Mouse (Mus musculus) heart, embryonic 16.5 days (tissue): ENCODE results near the gene Pdgfa. TPM values are rescaled to one million over a fixed set of nuclear protein-coding genes. Genes with fewer than 3 reads are reported as not detected.

Source experiments
- ATAC-seq: fragments of 200-750 bp; cut with Nextera tagmentation; replicated peaks from 2 replicates; pipeline ENCODE4 v1.8.0; 2017; ENCODE audit warnings: moderate number of reproducible peaks; ENCODE audit not compliant: insufficient read depth, low FRiP score; ENCODE audit errors: extremely low read depth
- H3K27ac ChIP-seq: fragments of 300-500 bp; sonication (generic); 2 replicates; pipeline ENCODE4 v1.5.1; 2014; ENCODE audit warnings: mild to moderate bottlenecking, low read length, control low read depth, moderate library complexity
- H3K27me3 ChIP-seq: fragments of 300-500 bp; sonication (generic); 2 replicates; pipeline ENCODE4 v1.6.1; 2014; ENCODE audit warnings: low read length, mixed read lengths; ENCODE audit not compliant: control insufficient read depth, insufficient read depth
- H3K36me3 ChIP-seq: fragments of 300-500 bp; sonication (generic); 2 replicates; pipeline ENCODE4 v1.6.1; 2014; ENCODE audit not compliant: control insufficient read depth, insufficient read depth
- H3K4me1 ChIP-seq: fragments of 300-500 bp; sonication (generic); 2 replicates; pipeline ENCODE4 v1.6.1; 2014; ENCODE audit warnings: low read length, mixed read lengths; ENCODE audit not compliant: control insufficient read depth, insufficient read depth
- H3K4me2 ChIP-seq: fragments of 300-500 bp; sonication (generic); 2 replicates; pipeline ENCODE4 v1.6.1; 2014; ENCODE audit warnings: low read depth, mild to moderate bottlenecking, control low read depth, low read length
- H3K4me3 ChIP-seq: fragments of 300-500 bp; sonication (generic); 2 replicates; pipeline ENCODE4 v1.5.1; 2014; ENCODE audit warnings: mild to moderate bottlenecking, control low read depth, low read length
- H3K9ac ChIP-seq: fragments of 300-500 bp; sonication (generic); 2 replicates; pipeline ENCODE4 v1.6.1; 2014; ENCODE audit warnings: low read length, control low read depth
- H3K9me3 ChIP-seq: fragments of 300-500 bp; sonication (generic); replicated peaks from 2 replicates; pipeline ENCODE4 v1.6.1; 2016; ENCODE audit warnings: low read length; ENCODE audit not compliant: control insufficient read depth
- WGBS: fragments of 180-500 bp; shearing (Covaris S2); extraction: QIAGEN DNeasy Blood & Tissue Kit; methylation state at CpG from one replicate; pipeline ENCODE4 v1.1.7; 2014; 5-methylcytosine and 5-hydroxymethylcytosine counted together
- polyA plus RNA-seq: library from polyadenylated mRNA; unstranded; fragments of >200 nt; fragmentation: Nextera tagmentation; extraction: Ambion mirVana; gene quantifications from 2 replicates; pipeline ENCODE4 v1.2.1, GENCODE M21; 2015

Gene Pdgfa
- polyA plus RNA-seq, 1 experiment from 2014 or later = 54.0 TPM

DNA sequence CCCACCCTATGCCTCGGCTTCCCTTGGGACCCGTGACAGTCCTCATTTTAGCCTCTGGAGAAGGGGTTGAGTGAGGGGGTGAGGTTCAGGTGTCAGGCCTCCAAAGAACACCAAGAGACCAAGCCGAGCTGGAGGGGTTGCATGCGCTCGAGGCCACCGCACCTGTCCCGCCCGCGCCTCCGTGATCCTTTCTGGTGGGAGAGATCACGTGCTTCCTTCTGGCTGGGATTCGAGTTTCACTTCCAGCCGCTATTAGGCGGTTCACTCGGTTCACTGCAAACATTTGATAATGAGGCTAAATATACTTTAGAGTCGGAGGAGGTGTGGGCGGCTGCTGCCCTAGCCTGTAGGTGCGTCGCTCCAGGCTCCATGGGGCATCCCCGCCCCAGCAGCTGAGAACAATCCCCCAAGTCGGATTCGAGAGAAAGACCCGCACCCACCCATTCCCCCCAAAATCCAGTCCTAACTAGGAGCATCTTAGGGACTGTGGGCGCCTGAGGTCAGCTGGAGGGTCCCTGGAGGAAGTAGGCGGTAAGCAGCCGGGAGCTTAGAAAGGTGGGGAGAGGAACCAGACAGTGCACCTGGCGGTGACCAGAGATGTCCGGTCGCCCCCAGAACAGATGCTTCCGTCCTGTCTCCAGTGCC, 888 bp upstream of the Pdgfa start:
- Histone ChIP-seq H3K4me3 (peak overlapping the region; percentile 78), H3K9me3 (peaks cover 3% of the 10 kb centered on the region), H3K36me3 (no peaks in the 10 kb centered on the region), H3K27ac (peak overlapping the region; percentile 97), H3K4me2 (peak overlapping the region; percentile 72), H3K27me3 (peaks cover 16% of the 10 kb centered on the region), H3K9ac (peak overlapping the region; percentile 90), H3K4me1 (peaks cover 31% of the 10 kb centered on the region)
- ATAC-seq = peak; percentile 46
- 1% methylated on average over 30 of the region's 30 CpGs for WGBS

- Histone ChIP-seq H3K4me1 (peaks cover 45% of the 10 kb centered on the region), H3K27ac (peak overlapping the region; percentile 97), H3K27me3 (peaks cover 20% of the 10 kb centered on the region), H3K4me2 (peak overlapping the region; percentile 72), H3K9me3 (no peaks in the 10 kb centered on the region; the same call in 1 of the 2 replicates), H3K9ac (peak overlapping the region; percentile 90), H3K4me3 (peak overlapping the region; percentile 78), H3K36me3 (no peaks in the 10 kb centered on the region)
- no peak for ATAC-seq
- WGBS = 14% methylated on average over 24 of the region's 24 CpGs
Observed at GRCm38 (mm10) chr5:138996322-138997073, 672 bp downstream of the Pdgfa start.

DNA sequence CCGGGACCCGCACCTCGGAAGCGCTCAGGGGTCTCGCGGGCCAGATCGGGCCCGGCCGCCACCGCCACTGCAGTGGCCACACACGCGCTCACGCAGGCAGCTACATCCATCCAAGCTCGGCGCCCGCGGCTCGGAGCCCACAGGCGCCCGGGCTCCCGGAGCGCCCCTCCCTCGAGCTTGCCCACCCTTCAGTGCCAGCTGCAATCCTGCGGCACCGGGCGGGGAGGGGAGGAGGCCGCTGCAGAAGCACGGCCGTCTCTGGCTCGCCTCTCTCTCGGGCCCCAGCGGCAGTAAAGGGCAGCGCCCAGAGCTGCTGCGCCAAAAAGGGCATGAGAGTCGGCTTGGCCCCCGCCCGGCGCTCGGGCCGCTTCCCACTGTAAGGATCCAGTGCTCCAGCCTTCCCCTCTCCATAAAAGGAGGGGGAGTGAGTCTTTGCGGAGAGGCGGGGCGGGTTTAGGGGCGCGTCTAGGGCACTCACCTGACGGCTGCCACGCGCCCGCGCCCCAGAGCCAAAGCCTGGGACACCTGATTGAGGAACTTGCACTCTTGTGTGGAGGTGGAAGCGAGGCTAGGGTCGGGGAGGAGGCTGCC, 1.4 kb downstream of the Pdgfa start:
- Histone ChIP-seq H3K4me3 (peak overlapping the region; percentile 78), H3K36me3 (no peaks in the 10 kb centered on the region), H3K9ac (peak overlapping the region; percentile 90), H3K4me2 (peak overlapping the region; percentile 72), H3K27me3 (peaks cover 20% of the 10 kb centered on the region), H3K4me1 (peaks cover 52% of the 10 kb centered on the region), H3K27ac (peak overlapping the region; percentile 97), H3K9me3 (no peaks in the 10 kb centered on the region; the same call in 1 of the 2 replicates)
- WGBS = under 1% methylated on average over 42 of the region's 52 CpGs
- peak; percentile 49 for ATAC-seq

- under 1% methylated on average over 105 of the region's 127 CpGs for WGBS
- H3K9ac ChIP-seq = peak overlapping the region; percentile 90
- H3K27me3 ChIP-seq = peaks cover 20% of the 10 kb centered on the region
- no peaks in the 10 kb centered on the region for H3K36me3 ChIP-seq
- peak; percentile 54 for ATAC-seq
- H3K4me1 ChIP-seq = peaks cover 59% of the 10 kb centered on the region
- H3K9me3 ChIP-seq = no peaks in the 10 kb centered on the region
- H3K27ac ChIP-seq = peak overlapping the region; percentile 97
- peak overlapping the region; percentile 72 for H3K4me2 ChIP-seq
- H3K4me3 ChIP-seq = peak overlapping the region; percentile 78
Observed at GRCm38 (mm10) chr5:138994786-138995720, 2.1 kb downstream of the Pdgfa start.

DNA sequence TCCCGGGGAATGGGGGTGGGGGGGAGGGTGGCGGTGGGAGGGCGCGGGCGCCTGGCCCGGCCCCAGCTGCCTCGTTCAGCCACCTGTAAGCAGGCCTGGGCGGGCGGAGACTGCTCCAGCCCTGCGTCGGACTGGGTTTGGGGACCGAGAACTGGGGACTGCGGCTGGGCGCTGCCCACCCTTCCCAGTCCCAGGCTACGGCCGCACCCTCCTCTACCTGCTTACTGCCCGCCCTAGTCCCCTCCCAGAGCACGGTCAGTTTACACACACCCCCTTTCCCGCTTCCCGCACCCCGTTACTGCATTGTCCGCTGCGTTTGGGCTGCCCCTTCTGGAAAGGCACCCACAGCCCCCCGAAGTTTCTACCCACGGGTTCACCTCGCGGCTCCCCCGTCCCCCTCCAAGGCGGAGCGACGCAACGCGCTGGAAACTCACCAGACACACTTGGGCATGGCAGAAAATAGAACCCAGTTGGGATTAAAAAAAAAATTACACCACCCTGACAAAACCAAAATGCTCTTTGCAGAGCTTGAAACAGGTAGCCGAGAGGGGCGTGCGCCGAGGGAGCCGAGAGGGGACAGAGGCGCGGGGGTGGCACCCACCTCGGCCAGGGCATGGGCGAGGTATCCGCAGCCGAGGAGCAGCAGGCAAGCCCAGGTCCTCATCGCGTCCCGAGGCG, 2.9 kb downstream of the Pdgfa start:
- no peak for ATAC-seq
- no peaks in the 10 kb centered on the region for H3K36me3 ChIP-seq
- no peaks in the 10 kb centered on the region for H3K9me3 ChIP-seq
- peak overlapping the region; percentile 78 for H3K4me3 ChIP-seq
- peak overlapping the region; percentile 90 for H3K9ac ChIP-seq
- peaks cover 63% of the 10 kb centered on the region for H3K4me1 ChIP-seq
- H3K27me3 ChIP-seq = peaks cover 17% of the 10 kb centered on the region
- peak overlapping the region; percentile 72 for H3K4me2 ChIP-seq
- peak overlapping the region; percentile 97 for H3K27ac ChIP-seq
- WGBS = under 1% methylated on average over 48 of the region's 48 CpGs

DNA sequence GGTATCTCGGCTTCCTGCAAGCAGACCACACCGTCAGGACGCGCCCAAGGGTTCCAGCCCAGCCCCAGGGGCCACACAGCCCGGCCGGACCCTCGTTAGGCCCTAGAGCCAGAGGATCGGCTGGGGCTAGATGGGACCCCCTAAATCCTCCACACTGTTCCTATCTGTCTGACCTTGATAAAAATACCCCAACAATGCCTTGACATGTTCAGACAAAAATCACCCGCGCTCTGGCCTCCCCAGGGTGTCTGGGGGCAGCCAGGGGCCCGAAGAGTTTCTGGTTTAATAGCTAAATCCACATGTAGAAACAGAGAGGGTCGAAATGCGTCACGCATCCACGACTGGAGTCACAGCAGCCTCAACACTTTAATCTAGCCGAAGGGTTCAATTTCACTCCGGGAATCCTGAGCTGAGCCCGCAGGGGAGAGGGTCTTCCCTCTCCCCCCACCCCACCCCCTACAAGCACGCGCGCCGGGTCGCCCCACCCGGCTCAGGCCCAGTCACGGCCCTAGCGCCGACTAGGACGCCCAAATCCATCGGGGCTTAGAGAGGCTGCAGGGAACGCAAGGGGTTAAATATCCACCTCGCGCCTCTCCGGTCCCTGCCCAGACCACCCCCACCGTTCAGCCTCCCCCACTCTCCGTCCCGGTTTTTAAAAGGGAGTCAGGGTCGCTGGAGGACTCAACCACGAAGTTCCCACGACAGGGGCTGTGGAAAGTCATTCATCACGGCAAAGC, 3.6 kb downstream of the Pdgfa start:
- H3K27me3 ChIP-seq = peaks cover 15% of the 10 kb centered on the region

DNA sequence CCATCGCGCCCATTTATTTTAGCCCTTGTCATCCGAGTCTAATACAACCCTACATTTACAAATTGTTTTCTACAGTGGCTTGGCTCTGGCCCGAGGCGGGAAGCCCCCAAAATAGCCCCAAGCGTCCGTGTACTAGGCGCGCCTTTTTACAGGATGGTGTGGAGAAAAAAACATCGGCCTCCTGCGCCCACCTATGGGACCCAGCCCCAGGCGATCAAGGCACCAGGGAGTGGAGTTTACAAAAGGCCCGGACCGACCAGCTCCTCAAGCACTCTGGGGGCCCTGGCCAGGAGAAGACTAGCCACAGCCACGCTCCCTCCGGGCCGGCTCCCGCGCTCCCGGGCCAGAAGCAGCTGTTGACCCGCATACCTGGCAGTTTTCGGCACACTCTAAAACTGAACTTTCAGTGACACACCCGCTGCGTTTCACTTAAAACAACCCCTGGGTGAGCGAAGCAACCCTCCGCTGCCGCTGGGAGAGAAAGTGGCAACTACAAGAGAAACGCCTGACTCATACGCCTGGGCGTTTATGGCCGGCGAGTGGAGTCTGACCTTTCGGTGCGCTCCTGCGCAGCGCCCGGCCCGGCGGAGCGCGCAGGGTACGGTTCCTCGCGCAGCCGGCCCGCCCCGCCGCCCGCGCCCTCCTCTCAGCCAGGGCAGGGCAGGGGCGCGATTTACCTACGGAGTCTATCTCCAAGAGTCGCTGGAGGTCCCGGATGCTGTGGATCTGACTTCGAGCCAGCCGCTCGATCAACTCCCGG, 4.4 kb downstream of the Pdgfa start:
- peaks cover 64% of the 10 kb centered on the region for H3K4me1 ChIP-seq
- peak overlapping the region; percentile 90 for H3K9ac ChIP-seq
- no peak for ATAC-seq
- H3K9me3 ChIP-seq = no peaks in the 10 kb centered on the region
- peak overlapping the region; percentile 78 for H3K4me3 ChIP-seq
- peak overlapping the region; percentile 72 for H3K4me2 ChIP-seq
- 6% methylated on average over 56 of the region's 59 CpGs for WGBS
- peaks cover 4% of the 10 kb centered on the region; the same call in 1 of the 2 replicates for H3K36me3 ChIP-seq
- peaks cover 15% of the 10 kb centered on the region for H3K27me3 ChIP-seq
- peak overlapping the region; percentile 97 for H3K27ac ChIP-seq

More for the DNA sequence above, 3.6 kb downstream of the Pdgfa start:
- no peaks in the 10 kb centered on the region for H3K9me3 ChIP-seq
- under 1% methylated on average over 40 of the region's 40 CpGs for WGBS
- H3K36me3 ChIP-seq = no peaks in the 10 kb centered on the region
- peak overlapping the region; percentile 78 for H3K4me3 ChIP-seq
- H3K9ac ChIP-seq = peak overlapping the region; percentile 90
- H3K4me2 ChIP-seq = peak overlapping the region; percentile 72
- peak overlapping the region; percentile 97 for H3K27ac ChIP-seq
- ATAC-seq = no peak
- peaks cover 62% of the 10 kb centered on the region for H3K4me1 ChIP-seq
